Mouse (Mus musculus): ENCODE results near the gene Agap1. TPM values are rescaled to one million over a fixed set of nuclear protein-coding genes. Genes with fewer than 3 reads are reported as not detected.

Gene Agap1
- polyA plus RNA-seq, 1 experiment from 2014 or later = 10.3 TPM

- Histone ChIP-seq H3K4me1 (peaks cover 12% of the 10 kb centered on the region), H3K27ac (no peak overlapping the region), H3K36me3 (no peaks in the 10 kb centered on the region), H3K27me3 (ENCODE audit: insufficient read depth, poor library complexity, severe bottlenecking) (peaks cover 21% of the 10 kb centered on the region; the same call in 1 of the 2 replicates), H3K4me3 (no peak overlapping the region), H3K9me3 (no peaks in the 10 kb centered on the region)
- 33% methylated on average over 5 of the region's 5 CpGs for WGBS
- no peak for DNase-seq (ENCODE audit: low spot score)
These were observed 13.2 kb upstream of the Agap1 start for GRCm38 (mm10) chr1:89441236-89441897.

- H3K4me1 ChIP-seq = peaks cover 6% of the 10 kb centered on the region; the same call in 1 of the 2 replicates
- no peak overlapping the region for H3K4me3 ChIP-seq
- H3K27ac ChIP-seq = no peak overlapping the region
- no peaks in the 10 kb centered on the region for H3K9me3 ChIP-seq
- DNase-seq (ENCODE audit: low spot score) = no peak
- H3K27me3 ChIP-seq (ENCODE audit: insufficient read depth, poor library complexity, severe bottlenecking) = peaks cover 10% of the 10 kb centered on the region; the same call in 1 of the 2 replicates
- 63% methylated on average over 9 of the region's 9 CpGs for WGBS
- H3K36me3 ChIP-seq = no peaks in the 10 kb centered on the region
These were observed 11.1 kb upstream of the Agap1 start for GRCm38 (mm10) chr1:89443512-89443911.

GRCm38 (mm10) chr1:89444014-89444413, 10.6 kb upstream of the Agap1 start:
- WGBS = 49% methylated on average over 3 of the region's 3 CpGs
- H3K27me3 ChIP-seq (ENCODE audit: insufficient read depth, poor library complexity, severe bottlenecking) = peaks cover 13% of the 10 kb centered on the region; the same call in 1 of the 2 replicates
- no peak for DNase-seq (ENCODE audit: low spot score)

GRCm38 (mm10) chr1:89450139-89450538, 4.5 kb upstream of the Agap1 start:
- no peak overlapping the region for H3K27ac ChIP-seq
- 78% methylated on average over 7 of the region's 7 CpGs for WGBS
- no peaks in the 10 kb centered on the region for H3K9me3 ChIP-seq
- peaks cover 7% of the 10 kb centered on the region; the same call in 1 of the 2 replicates for H3K4me1 ChIP-seq
- H3K4me3 ChIP-seq = no peak overlapping the region
- peaks cover 26% of the 10 kb centered on the region for H3K27me3 ChIP-seq (ENCODE audit: insufficient read depth, poor library complexity, severe bottlenecking)
- no peak for DNase-seq (ENCODE audit: low spot score)
- H3K36me3 ChIP-seq = no peaks in the 10 kb centered on the region

More at GRCm38 (mm10) chr1:89444014-89444413, 10.6 kb upstream of the Agap1 start:
- Histone ChIP-seq H3K9me3 (no peaks in the 10 kb centered on the region), H3K36me3 (no peaks in the 10 kb centered on the region), H3K4me1 (peaks cover 6% of the 10 kb centered on the region; the same call in 1 of the 2 replicates), H3K4me3 (no peak overlapping the region), H3K27ac (no peak overlapping the region)

GRCm38 (mm10) chr1:89452138-89452537, 2.5 kb upstream of the Agap1 start:
- Histone ChIP-seq H3K4me1 (peaks cover 23% of the 10 kb centered on the region), H3K27me3 (ENCODE audit: insufficient read depth, poor library complexity, severe bottlenecking) (peaks cover 20% of the 10 kb centered on the region), H3K9me3 (no peaks in the 10 kb centered on the region), H3K27ac (no peak overlapping the region), H3K36me3 (no peaks in the 10 kb centered on the region), H3K4me3 (no peak overlapping the region)
- no peak for DNase-seq (ENCODE audit: low spot score)
- 71% methylated on average over 8 of the region's 8 CpGs for WGBS

GRCm38 (mm10) chr1:89453666-89454065, 940 bp upstream of the Agap1 start:
- 31% methylated on average over 6 of the region's 6 CpGs for WGBS
- Histone ChIP-seq H3K27me3 (ENCODE audit: insufficient read depth, poor library complexity, severe bottlenecking) (peaks cover 17% of the 10 kb centered on the region), H3K4me1 (peaks cover 23% of the 10 kb centered on the region), H3K27ac (peak overlapping the region; percentile 96), H3K9me3 (no peaks in the 10 kb centered on the region), H3K4me3 (peak overlapping the region; percentile 91), H3K36me3 (peaks cover 6% of the 10 kb centered on the region)
- DNase-seq (ENCODE audit: low spot score) = no peak

- H3K27ac ChIP-seq = peak overlapping the region; percentile 96
- peak overlapping the region; percentile 91 for H3K4me3 ChIP-seq
- under 1% methylated on average over 51 of the region's 51 CpGs for WGBS
- H3K36me3 ChIP-seq = peaks cover 6% of the 10 kb centered on the region
- peaks cover 28% of the 10 kb centered on the region for H3K4me1 ChIP-seq
- no peaks in the 10 kb centered on the region for H3K9me3 ChIP-seq
- peaks cover 14% of the 10 kb centered on the region for H3K27me3 ChIP-seq (ENCODE audit: insufficient read depth, poor library complexity, severe bottlenecking)
- no peak for DNase-seq (ENCODE audit: low spot score)
These were observed 950 bp downstream of the Agap1 start for GRCm38 (mm10) chr1:89455421-89456091.

GRCm38 (mm10) chr1:89456456-89456855, 1.9 kb downstream of the Agap1 start:
- Histone ChIP-seq H3K36me3 (peaks cover 6% of the 10 kb centered on the region), H3K4me1 (peaks cover 37% of the 10 kb centered on the region), H3K27ac (0 out of 2 replicates have a peak overlapping the region, but pooled peaks have one; percentile 96), H3K4me3 (peak overlapping the region; percentile 91), H3K9me3 (no peaks in the 10 kb centered on the region), H3K27me3 (ENCODE audit: insufficient read depth, poor library complexity, severe bottlenecking) (peaks cover 14% of the 10 kb centered on the region)
- no peak for DNase-seq (ENCODE audit: low spot score)
- WGBS = 43% methylated on average over 5 of the region's 5 CpGs

- no peak for DNase-seq (ENCODE audit: low spot score)
These were observed 2.8 kb downstream of the Agap1 start for GRCm38 (mm10) chr1:89457126-89458031.

GRCm38 (mm10) chr1:89461881-89462280, 7.3 kb downstream of the Agap1 start:
- H3K4me1 ChIP-seq = peaks cover 65% of the 10 kb centered on the region
- H3K9me3 ChIP-seq = no peaks in the 10 kb centered on the region
- H3K4me3 ChIP-seq = no peak overlapping the region
- DNase-seq (ENCODE audit: low spot score) = no peak
- no peaks in the 10 kb centered on the region for H3K27me3 ChIP-seq (ENCODE audit: insufficient read depth, poor library complexity, severe bottlenecking)
- 82% methylated on average over 5 of the region's 5 CpGs for WGBS
- peaks cover 9% of the 10 kb centered on the region for H3K36me3 ChIP-seq
- H3K27ac ChIP-seq = 0 out of 2 replicates have a peak overlapping the region, but pooled peaks have one; percentile 29

More at GRCm38 (mm10) chr1:89457126-89458031, 2.8 kb downstream of the Agap1 start:
- Histone ChIP-seq H3K9me3 (no peaks in the 10 kb centered on the region), H3K4me3 (peak overlapping the region; percentile 91), H3K36me3 (peaks cover 6% of the 10 kb centered on the region), H3K27ac (no peak overlapping the region), H3K4me1 (peaks cover 46% of the 10 kb centered on the region), H3K27me3 (ENCODE audit: insufficient read depth, poor library complexity, severe bottlenecking) (peaks cover 11% of the 10 kb centered on the region)
- WGBS = 70% methylated on average over 17 of the region's 17 CpGs

- Histone ChIP-seq H3K36me3 (peaks cover 5% of the 10 kb centered on the region), H3K4me1 (peaks cover 75% of the 10 kb centered on the region), H3K27ac (peak overlapping the region; percentile 52; the same call in 1 of the 2 replicates), H3K27me3 (ENCODE audit: insufficient read depth, poor library complexity, severe bottlenecking) (no peaks in the 10 kb centered on the region), H3K9me3 (no peaks in the 10 kb centered on the region), H3K4me3 (no peak overlapping the region; the same call in 1 of the 2 replicates)
- 20% methylated on average over 8 of the region's 8 CpGs for WGBS
- no peak for DNase-seq (ENCODE audit: low spot score)
These were observed 8.5 kb downstream of the Agap1 start for GRCm38 (mm10) chr1:89463138-89463537.

- Histone ChIP-seq H3K9me3 (no peaks in the 10 kb centered on the region), H3K4me3 (no peak overlapping the region), H3K27ac (peak overlapping the region; percentile 57; the same call in 1 of the 2 replicates), H3K36me3 (peaks cover 2% of the 10 kb centered on the region; the same call in 1 of the 2 replicates), H3K27me3 (ENCODE audit: insufficient read depth, poor library complexity, severe bottlenecking) (no peaks in the 10 kb centered on the region), H3K4me1 (peaks cover 92% of the 10 kb centered on the region)
- DNase-seq (ENCODE audit: low spot score) = no peak
- 30% methylated on average over 5 of the region's 5 CpGs for WGBS
These were observed 10.9 kb downstream of the Agap1 start for GRCm38 (mm10) chr1:89465417-89466002.

All from heart, embryonic 10.5 days (tissue).